Mouse (Mus musculus): ENCODE results near the gene Blcap. TPM values are rescaled to one million over a fixed set of nuclear protein-coding genes. Genes with fewer than 3 reads are reported as not detected.

Blcap gene
- polyA plus RNA-seq, 1 experiment from 2014 or later = 46.1 TPM

GRCm38 (mm10) chr2:157556074-157556698, 14.9 kb downstream of the Blcap start:
- Histone ChIP-seq H3K4me3 (replicated peaks; ENCODE audit: low read depth, low read length) (no peak overlapping the region), H3K9me3 (replicated peaks; ENCODE audit: low read length) (peaks cover 6% of the 10 kb centered on the region; the same call in 1 of the 2 replicates), H3K4me2 (ENCODE audit: low read length) (no peak overlapping the region), H3K9ac (ENCODE audit: low read depth, low read length) (no peak overlapping the region), H3K27ac (no peak overlapping the region; the same call in 1 of the 2 replicates), H3K27me3 (ENCODE audit: insufficient read depth, low read length) (no peaks in the 10 kb centered on the region), H3K36me3 (ENCODE audit: insufficient read depth, low read length) (peaks cover 7% of the 10 kb centered on the region; the same call in 1 of the 2 replicates), H3K4me1 (replicated peaks; ENCODE audit: insufficient read depth, low read length) (0 out of 2 replicates have a peak, but pooled peaks cover 7% of the 10 kb centered on the region)
- TF ChIP-seq CTCF (IDR thresholded peaks at IDR 0.05; ENCODE audit: low read depth) = no peak
- DNase-seq (ENCODE audit: low spot score) (no peak), ATAC-seq (replicated peaks; ENCODE audit: low FRiP score, low read depth) (no peak)
- 59% methylated on average over 5 of the region's 5 CpGs for WGBS

- Histone ChIP-seq H3K27ac (no peak overlapping the region), H3K36me3 (ENCODE audit: insufficient read depth, low read length) (peaks cover 14% of the 10 kb centered on the region; the same call in 1 of the 2 replicates), H3K4me3 (replicated peaks; ENCODE audit: low read depth, low read length) (no peak overlapping the region), H3K4me2 (ENCODE audit: low read length) (no peak overlapping the region), H3K9ac (ENCODE audit: low read depth, low read length) (no peak overlapping the region), H3K27me3 (ENCODE audit: insufficient read depth, low read length) (no peaks in the 10 kb centered on the region), H3K4me1 (replicated peaks; ENCODE audit: insufficient read depth, low read length) (0 out of 2 replicates have a peak, but pooled peaks cover 7% of the 10 kb centered on the region), H3K9me3 (replicated peaks; ENCODE audit: low read length) (no peaks in the 10 kb centered on the region)
- WGBS = 64% methylated on average over 10 of the region's 10 CpGs
- DNase-seq (ENCODE audit: low spot score) (no peak), ATAC-seq (replicated peaks; ENCODE audit: low FRiP score, low read depth) (no peak; the same call in 1 of the 2 replicates)
- no peak for TF ChIP-seq CTCF (IDR thresholded peaks at IDR 0.05; ENCODE audit: low read depth)
Measured at GRCm38 (mm10) chr2:157552158-157552886, 18.8 kb downstream of the Blcap start.

GRCm38 (mm10) chr2:157550292-157550691, 20.8 kb downstream of the Blcap start:
- WGBS = 74% methylated on average over 4 of the region's 4 CpGs
- no peak for DNase-seq (ENCODE audit: low spot score)
- no peak overlapping the region for H3K4me3 ChIP-seq (replicated peaks; ENCODE audit: low read depth, low read length)
- H3K27ac ChIP-seq = no peak overlapping the region
- no peak overlapping the region for H3K9ac ChIP-seq (ENCODE audit: low read depth, low read length)
- no peak for TF ChIP-seq CTCF (IDR thresholded peaks at IDR 0.05; ENCODE audit: low read depth)
- no peak overlapping the region for H3K4me2 ChIP-seq (ENCODE audit: low read length)
- H3K4me1 ChIP-seq (replicated peaks; ENCODE audit: insufficient read depth, low read length) = 0 out of 2 replicates have a peak, but pooled peaks cover 4% of the 10 kb centered on the region
- H3K27me3 ChIP-seq (ENCODE audit: insufficient read depth, low read length) = no peaks in the 10 kb centered on the region
- H3K9me3 ChIP-seq (replicated peaks; ENCODE audit: low read length) = no peaks in the 10 kb centered on the region
- no peak for ATAC-seq (replicated peaks; ENCODE audit: low FRiP score, low read depth)
- 0 out of 2 replicates have a peak, but pooled peaks cover 13% of the 10 kb centered on the region for H3K36me3 ChIP-seq (ENCODE audit: insufficient read depth, low read length)

- Histone ChIP-seq H3K4me1 (replicated peaks; ENCODE audit: insufficient read depth, low read length) (no peaks in the 10 kb centered on the region), H3K9ac (ENCODE audit: low read depth, low read length) (no peak overlapping the region), H3K27me3 (ENCODE audit: insufficient read depth, low read length) (no peaks in the 10 kb centered on the region), H3K36me3 (ENCODE audit: insufficient read depth, low read length) (peaks cover 15% of the 10 kb centered on the region; the same call in 1 of the 2 replicates), H3K4me3 (replicated peaks; ENCODE audit: low read depth, low read length) (no peak overlapping the region), H3K4me2 (ENCODE audit: low read length) (no peak overlapping the region), H3K27ac (no peak overlapping the region), H3K9me3 (replicated peaks; ENCODE audit: low read length) (no peaks in the 10 kb centered on the region)
- TF ChIP-seq CTCF (IDR thresholded peaks at IDR 0.05; ENCODE audit: low read depth) = no peak
- DNase-seq (ENCODE audit: low spot score) = no peak
- no peak for ATAC-seq (replicated peaks; ENCODE audit: low FRiP score, low read depth)
Measured at GRCm38 (mm10) chr2:157546686-157547085, 24.4 kb downstream of the Blcap start.

- H3K9ac ChIP-seq (ENCODE audit: low read depth, low read length) = no peak overlapping the region
- no peak for ATAC-seq (replicated peaks; ENCODE audit: low FRiP score, low read depth)
- H3K9me3 ChIP-seq (replicated peaks; ENCODE audit: low read length) = no peaks in the 10 kb centered on the region
- no peaks in the 10 kb centered on the region for H3K4me1 ChIP-seq (replicated peaks; ENCODE audit: insufficient read depth, low read length)
- H3K27ac ChIP-seq = no peak overlapping the region
- no peaks in the 10 kb centered on the region for H3K27me3 ChIP-seq (ENCODE audit: insufficient read depth, low read length)
- TF ChIP-seq CTCF (IDR thresholded peaks at IDR 0.05; ENCODE audit: low read depth) = no peak
- DNase-seq (ENCODE audit: low spot score) = no peak
- peaks cover 15% of the 10 kb centered on the region; the same call in 1 of the 2 replicates for H3K36me3 ChIP-seq (ENCODE audit: insufficient read depth, low read length)
- no peak overlapping the region for H3K4me3 ChIP-seq (replicated peaks; ENCODE audit: low read depth, low read length)
- no peak overlapping the region for H3K4me2 ChIP-seq (ENCODE audit: low read length)
- 83% methylated on average over 9 of the region's 9 CpGs for WGBS
Measured at GRCm38 (mm10) chr2:157544333-157544888, 26.7 kb downstream of the Blcap start.

GRCm38 (mm10) chr2:157542415-157542814, 28.7 kb downstream of the Blcap start:
- ATAC-seq (replicated peaks; ENCODE audit: low FRiP score, low read depth) (no peak), DNase-seq (ENCODE audit: low spot score) (no peak)
- H3K27me3 ChIP-seq (ENCODE audit: insufficient read depth, low read length) = no peaks in the 10 kb centered on the region
- no peaks in the 10 kb centered on the region for H3K9me3 ChIP-seq (replicated peaks; ENCODE audit: low read length)
- TF ChIP-seq CTCF (IDR thresholded peaks at IDR 0.05; ENCODE audit: low read depth) = no peak
- H3K36me3 ChIP-seq (ENCODE audit: insufficient read depth, low read length) = peaks cover 5% of the 10 kb centered on the region; the same call in 1 of the 2 replicates
- WGBS = 67% methylated on average over 4 of the region's 4 CpGs
- H3K4me2 ChIP-seq (ENCODE audit: low read length) = no peak overlapping the region
- no peaks in the 10 kb centered on the region for H3K4me1 ChIP-seq (replicated peaks; ENCODE audit: insufficient read depth, low read length)
- H3K27ac ChIP-seq = no peak overlapping the region
- H3K4me3 ChIP-seq (replicated peaks; ENCODE audit: low read depth, low read length) = no peak overlapping the region
- no peak overlapping the region for H3K9ac ChIP-seq (ENCODE audit: low read depth, low read length)

Measured in kidney, postnatal 0 days (tissue).